Mouse (Mus musculus): ENCODE data around the gene Rtkn2. TPM values are rescaled to one million over a fixed set of nuclear protein-coding genes. Genes with fewer than 3 reads are reported as not detected.

Rtkn2 gene
- total RNA-seq, 2 experiments from 2014 or later, result 0.29 to 0.36 TPM

DNA sequence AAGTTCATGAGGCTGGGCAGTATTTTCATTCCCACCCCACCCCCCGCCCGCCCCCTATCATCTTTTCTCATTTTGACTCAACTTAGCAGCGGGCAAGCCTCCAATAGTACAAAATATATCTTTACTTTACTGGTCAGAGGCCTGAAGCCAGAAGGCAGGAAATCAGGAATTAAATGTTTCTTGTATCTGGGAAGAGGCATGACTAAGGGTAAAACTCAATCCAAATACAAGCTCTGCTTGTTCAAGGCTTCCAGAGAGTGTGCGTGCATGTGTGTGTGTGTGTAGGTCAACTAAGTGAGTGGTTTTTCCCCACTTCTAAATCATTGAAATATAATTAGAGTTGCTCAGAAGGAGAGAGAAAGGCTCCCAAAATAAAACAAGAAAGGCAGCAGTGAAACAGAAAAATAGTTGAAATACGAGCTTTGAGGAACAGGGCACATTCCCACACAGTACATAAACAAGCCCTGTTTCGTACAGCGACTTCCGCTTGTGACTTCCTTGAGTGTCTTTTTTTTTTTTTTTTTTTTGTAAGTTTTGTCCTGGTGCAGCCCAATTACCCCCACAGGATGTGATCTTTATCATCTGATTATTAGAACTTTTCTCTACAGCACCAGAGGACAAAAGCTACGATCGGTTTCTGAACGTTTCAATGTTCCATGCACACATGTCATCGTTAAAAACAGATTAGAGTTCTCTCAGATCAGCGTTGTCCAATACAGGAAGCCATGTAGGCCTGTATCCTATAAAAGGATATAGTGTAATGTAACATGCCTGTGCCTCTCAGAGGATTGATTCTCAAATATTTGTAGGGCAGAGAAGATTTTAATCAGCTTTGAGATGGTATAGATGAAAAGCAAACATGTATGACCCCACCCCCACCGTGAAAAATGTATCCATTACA is 125.8 kb downstream of the Rtkn2 start:
- no peak for DNase-seq

DNA sequence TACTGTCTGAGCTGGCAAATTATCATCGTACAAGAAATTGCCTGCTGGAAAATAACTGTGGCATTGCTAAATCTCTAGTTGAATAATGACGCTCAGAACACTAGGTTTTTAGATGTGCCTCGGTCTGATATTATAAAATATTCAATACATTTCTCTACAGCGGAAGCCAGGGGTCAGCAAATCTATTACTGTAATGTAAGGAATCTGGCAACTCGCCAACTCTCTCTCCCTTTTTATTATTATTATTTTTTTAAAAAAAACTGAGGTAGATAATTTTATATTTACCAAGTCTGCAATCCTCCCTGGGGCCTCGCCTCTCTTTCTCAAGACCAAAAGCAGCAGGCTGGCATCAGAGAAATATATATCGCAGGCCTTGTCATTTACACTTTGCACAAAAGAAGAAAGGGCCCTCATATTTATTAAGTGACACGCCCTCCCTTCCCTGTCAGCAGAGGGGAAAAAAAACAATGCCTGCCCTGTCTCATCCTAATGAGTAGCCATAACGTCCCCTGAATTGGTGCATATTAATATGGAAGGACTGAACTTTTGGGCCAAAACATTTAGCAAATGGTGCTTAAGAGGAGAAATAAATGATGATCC is 127.1 kb downstream of the Rtkn2 start:
- DNase-seq, result no peak

DNA sequence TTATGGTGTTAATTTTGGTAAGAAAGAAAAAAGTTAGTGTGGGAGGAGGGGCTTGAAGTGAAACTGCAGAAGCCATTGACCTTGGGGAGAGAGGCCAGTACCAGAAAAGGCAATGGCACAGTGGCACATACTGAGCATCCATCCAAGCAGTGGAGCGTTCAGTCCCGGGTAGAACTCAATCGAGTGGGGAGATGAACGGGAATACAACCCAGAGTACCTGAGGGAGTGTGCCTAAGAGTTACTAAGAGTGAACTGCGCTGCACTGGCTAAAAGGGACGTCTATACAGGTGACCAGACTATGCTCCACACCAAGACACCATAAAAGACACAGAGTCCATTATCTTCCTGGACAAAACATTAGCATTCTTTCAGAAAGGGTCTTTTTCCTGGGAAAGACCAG is 128.3 kb downstream of the Rtkn2 start:
- DNase-seq, result no peak

Other genes starting within 250 kb of the Rtkn2 start
- under 1 TPM; 0.13 to 0.88 TPM for gene Zfp365, start 66.9 kb upstream of the Rtkn2 start, total RNA-seq (2021)

All from gastrocnemius, postnatal 25 days (tissue).